Mouse (Mus musculus) hindbrain, embryonic 12.5 days (tissue): ENCODE data around the gene Bmp10. TPM values are rescaled to one million over a fixed set of nuclear protein-coding genes. Genes with fewer than 3 reads are reported as not detected.

ENCODE experiments used
- polyA plus RNA-seq: library from polyadenylated mRNA; unstranded; fragments of >200 nt; fragmentation: Nextera tagmentation; extraction: Ambion mirVana; gene quantifications from 2 replicates; pipeline ENCODE4 v1.2.1, GENCODE M21; 2016

Bmp10 gene
- polyA plus RNA-seq, 1 experiment from 2014 or later = not detected

Other genes starting within 250 kb of the Bmp10 start
- 5.0 and 5.1 TPM in 2 replicates for gene Antxr1, start 93.2 kb upstream of the Bmp10 start, polyA plus RNA-seq
- not detected in 2 replicates for gene Gkn1, start 78.1 kb upstream of the Bmp10 start, polyA plus RNA-seq
- not detected in 2 replicates for gene Gkn2, start 55.6 kb upstream of the Bmp10 start, polyA plus RNA-seq
- gene Gkn3, start 40.1 kb upstream of the Bmp10 start, polyA plus RNA-seq = 0.26 TPM in 1 of 2 replicates, not detected in the other
- 2.3 and 2.8 TPM in 2 replicates for gene Arhgap25, start 104.3 kb downstream of the Bmp10 start, polyA plus RNA-seq
- gene Prokr1, start 161.7 kb downstream of the Bmp10 start, polyA plus RNA-seq = 3.4 TPM in 2 replicates
- 13.0 and 14.4 TPM in 2 replicates for gene Aplf, start 243.2 kb downstream of the Bmp10 start, polyA plus RNA-seq